Mouse (Mus musculus) kidney, adult 11 months (tissue): ENCODE measurements around the gene Dnajc15.

Source experiments
- DNase-seq: peaks from one replicate; pipeline ENCODE4 v3.0.0; 2022

The Dnajc15 gene

GRCm38 (mm10) chr14:77792998-77793397 is 81.9 kb downstream of the Dnajc15 start:
- DNase-seq: no peak

- no peak for DNase-seq
These were observed 91.7 kb downstream of the Dnajc15 start for GRCm38 (mm10) chr14:77783217-77783616.

- DNase-seq: no peak
These were observed 97.6 kb downstream of the Dnajc15 start for GRCm38 (mm10) chr14:77777365-77777764.

GRCm38 (mm10) chr14:77776005-77776531 is 98.9 kb downstream of the Dnajc15 start:
- no peak for DNase-seq

GRCm38 (mm10) chr14:77773331-77773730 is 101.6 kb downstream of the Dnajc15 start:
- DNase-seq: no peak

GRCm38 (mm10) chr14:77771626-77772025 is 103.3 kb downstream of the Dnajc15 start:
- DNase-seq: no peak
